Mouse (Mus musculus) CH12F3 (cell line): ENCODE results near the gene Men1.
"Not testable (repeated sequence)": the region's sequence is repeated elsewhere in the genome, so short reads cannot be mapped to it uniquely, and the experiment has no call there.

Source experiments
- in situ Hi-C: fragments of 300-500 bp; cut with MboI; formaldehyde crosslinking; loops from 2 replicates; pipeline ENCODE4 v1.14.3; 2020; ENCODE audit warnings: low sequenced_read_pairs

The Men1 gene

DNA sequence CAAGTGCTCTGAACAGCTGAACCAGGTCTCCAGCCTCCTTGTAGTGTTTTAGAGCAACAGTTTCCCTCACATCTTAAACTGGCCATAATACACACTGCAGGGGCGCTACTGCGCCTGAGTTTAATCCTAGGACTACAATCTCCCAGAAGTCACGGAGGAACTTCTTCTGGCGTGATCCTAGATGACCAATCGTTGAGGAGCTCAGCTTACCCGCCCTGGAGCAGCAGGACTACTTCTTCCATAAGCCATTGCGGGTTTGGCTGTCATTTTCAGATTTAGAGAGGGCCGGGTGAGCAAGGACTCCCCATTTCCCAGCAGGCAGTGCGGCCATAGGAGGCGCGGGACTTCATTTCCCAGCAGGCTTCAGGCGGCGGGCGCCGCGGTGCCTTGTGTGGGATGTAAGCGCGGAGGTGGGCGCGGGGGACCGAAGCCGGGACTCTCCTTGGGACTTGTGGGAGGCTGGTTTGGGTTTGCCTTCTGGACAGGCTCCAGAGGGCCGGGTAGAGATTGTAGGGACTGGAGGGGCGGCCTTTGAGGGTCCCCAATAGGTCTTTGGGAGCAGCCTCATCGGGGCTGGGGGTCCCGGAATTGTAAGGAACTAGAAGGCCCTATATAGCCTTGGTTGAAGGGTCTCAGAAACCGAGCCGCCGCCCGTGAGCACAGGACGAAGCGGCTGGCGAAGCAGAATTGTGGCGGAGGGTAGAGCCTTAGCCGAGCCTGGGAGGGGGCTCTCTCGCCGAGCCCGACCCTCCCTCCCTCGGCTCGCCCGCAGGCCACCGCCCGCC is at the start of gene Men1:
Gene Men1, plus strand, starts transcription at position 307 of the 785 bp plus-strand sequence.
- in situ Hi-C loops, result no loop called here

DNA sequence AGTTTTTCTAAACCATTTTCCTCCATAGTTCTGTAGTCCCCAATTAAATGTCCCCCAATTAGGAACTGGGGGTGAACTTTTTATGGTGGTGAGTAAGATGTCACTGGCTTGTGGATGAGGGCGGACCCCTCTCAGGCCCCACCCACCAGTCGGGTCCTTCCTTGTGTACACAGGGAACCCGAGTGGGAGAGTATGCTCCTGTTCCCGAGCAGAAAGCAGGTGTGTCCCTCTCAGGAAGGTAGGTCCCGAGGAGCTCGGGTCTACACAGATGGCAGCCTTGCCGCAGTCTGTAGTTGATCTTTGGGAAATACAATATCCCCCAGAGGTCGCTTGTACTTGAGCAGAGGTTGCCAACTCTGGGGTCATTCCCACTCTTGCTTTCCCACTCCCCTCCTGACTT is 49.6 kb upstream of the Men1 start:
- in situ Hi-C loops, result no loop called here

DNA sequence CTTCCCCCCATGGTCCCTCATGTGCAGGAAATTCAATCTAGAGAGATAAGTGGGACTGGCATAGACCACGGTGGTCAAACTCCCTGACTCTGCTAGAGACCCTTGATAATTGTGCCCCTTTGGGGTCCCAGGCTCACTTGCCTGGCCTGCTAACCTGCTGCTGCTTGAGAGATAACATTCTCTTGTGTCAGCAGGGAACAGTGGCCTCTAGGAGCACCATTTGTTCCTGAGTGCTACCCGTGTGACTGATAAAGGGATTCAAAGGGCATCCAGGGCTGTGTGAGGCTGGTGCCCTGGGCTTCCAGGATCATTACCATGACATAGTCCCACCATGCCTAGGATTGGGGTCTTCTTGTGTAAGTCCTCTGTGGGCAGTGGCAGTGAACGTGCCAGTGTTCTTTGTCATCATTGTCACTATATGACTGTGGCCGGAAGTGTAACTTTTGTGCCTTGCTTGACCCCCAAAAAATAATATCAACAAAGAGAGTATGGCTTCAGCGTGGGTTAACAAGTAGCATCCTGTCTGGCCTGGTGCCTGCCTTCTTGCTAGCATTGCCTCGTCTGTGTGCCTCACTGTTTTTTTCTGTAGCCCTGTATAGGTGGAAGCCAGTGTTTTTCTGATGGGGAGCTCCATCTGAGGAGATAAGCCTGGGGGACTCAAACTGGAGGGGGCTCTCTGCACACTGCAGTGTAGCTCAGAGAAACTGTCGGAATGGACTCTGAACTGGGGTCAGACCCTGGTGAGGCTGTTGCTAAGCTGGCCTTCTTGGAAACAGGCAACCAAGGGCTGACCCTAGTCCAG is 48.9 kb upstream of the Men1 start:
- in situ Hi-C loops, result no loop called here

DNA sequence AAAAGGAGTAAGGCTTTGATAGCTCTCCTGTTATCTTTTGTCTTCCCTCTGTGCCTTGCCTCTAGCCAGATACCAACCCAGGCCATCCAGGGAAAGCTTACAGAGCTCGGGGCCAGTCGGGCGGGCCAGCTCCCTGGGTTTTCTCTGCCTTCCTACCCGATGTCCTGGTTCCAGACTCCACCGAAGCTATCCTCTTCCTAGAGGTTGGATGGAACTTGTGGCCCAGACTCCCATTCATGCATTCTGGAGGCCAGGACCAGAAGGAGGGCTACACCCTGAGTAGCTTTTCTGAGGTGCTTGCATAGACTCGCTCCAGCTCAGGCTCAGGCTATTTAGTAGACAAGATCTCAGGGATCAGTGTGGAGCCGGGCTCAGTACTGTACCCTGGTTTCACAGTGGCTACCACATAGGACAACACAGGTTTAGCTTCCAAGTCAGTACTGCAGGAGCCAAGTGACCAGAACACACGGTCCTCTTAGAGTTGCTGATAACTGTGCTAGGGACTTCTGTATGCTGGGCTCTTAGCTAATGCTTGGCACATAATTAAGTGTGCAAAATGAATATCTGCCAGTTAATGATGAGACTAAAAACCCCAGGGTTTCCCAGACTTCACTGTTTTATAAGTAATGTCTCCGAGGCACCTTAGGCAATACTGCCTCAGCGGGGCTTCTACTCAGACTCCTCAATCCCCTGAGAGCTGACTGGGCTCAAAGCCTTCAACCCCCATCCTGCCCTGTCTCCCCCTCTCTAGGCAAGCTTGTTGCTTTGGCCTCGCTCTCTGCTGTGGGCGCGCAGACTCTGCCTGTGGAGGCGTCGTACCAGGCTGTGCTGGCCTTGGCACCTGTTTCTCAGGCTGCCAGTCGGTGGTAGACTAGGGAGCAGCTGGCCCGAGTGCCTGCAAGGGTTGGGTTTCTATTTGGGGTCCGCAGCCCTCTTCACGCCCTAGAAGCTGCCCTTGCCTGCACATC is 48.1 kb upstream of the Men1 start:
- in situ Hi-C loops, result no loop called here

DNA sequence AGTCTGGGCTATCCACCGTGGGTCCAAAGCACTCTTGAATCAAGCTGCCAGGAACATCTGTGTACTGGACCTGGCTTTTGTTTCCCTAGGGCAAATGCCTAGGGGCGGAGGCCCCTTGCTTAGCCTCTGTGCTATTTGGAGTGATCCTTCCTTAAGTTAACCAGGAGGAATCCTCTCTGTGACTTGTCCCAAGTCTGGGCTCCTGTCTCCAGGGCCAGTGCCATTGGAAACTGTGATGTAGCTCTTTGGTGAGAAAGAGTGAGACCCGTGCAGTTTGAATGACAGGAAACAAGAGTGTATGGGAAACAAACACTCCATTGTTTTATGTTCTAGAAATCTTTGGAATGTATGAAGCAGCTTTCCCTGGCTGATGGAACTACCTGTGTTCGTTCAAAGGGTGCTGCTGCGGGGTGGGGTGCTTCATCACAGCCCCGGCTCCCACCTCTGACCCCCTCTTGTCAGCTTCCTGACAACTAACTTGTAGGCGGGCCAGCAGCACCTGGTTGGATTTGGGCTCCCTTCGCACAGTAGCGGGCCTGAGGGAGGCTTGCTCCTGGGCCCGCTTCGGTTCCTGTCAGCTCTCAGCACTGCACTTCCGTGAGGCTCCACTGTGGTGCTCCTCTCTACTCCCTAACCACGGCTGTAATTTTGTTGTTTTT is 46.4 kb upstream of the Men1 start:
- in situ Hi-C loops, result no loop called here

DNA sequence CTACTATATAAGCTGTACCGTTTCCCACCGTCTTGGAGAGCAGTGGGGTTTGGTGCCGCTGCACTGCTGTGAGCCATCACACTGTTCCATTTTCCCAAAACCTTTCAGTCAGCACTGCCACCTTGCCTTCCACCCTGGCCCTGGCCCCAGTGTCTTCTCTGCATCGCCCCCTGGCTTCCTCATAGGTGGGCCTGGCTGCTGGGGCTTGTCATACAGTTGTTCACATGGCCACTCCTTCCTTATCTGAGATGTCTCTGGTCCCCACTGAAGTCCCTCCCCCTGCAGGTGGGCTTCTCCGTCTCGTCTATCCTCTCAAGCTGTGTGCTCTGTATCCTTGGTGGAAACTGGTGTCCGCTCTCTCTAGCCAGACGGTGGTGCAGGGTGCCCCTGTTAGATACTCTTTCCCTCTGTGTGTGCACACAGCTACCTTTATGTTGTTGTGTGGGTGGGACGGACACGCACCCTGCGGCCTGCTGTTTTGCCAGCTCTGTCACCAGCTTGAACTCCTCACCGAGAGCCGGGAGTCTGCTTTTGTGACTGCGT is 45.0 kb upstream of the Men1 start:
- in situ Hi-C loops, result no loop called here

DNA sequence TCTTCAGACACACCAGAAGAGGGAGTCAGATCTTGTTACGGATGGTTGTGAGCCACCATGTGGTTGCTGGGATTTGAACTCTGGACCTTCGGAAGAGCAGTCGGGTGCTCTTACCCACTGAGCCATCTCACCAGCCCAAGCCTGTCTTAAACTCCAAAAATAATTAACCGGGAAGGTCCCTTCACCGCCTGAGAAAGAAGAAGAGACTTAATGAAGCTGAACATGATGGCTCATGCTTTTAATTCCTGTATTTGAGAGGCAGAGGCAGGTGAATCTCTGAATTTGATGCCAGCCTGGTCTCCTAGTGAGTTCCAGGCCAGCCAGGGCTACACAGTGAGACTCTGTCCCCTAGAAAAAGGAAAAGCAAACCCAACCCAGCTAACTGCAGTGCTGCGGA is 44.1 kb upstream of the Men1 start:
- in situ Hi-C loops, result not testable (repeated sequence)

DNA sequence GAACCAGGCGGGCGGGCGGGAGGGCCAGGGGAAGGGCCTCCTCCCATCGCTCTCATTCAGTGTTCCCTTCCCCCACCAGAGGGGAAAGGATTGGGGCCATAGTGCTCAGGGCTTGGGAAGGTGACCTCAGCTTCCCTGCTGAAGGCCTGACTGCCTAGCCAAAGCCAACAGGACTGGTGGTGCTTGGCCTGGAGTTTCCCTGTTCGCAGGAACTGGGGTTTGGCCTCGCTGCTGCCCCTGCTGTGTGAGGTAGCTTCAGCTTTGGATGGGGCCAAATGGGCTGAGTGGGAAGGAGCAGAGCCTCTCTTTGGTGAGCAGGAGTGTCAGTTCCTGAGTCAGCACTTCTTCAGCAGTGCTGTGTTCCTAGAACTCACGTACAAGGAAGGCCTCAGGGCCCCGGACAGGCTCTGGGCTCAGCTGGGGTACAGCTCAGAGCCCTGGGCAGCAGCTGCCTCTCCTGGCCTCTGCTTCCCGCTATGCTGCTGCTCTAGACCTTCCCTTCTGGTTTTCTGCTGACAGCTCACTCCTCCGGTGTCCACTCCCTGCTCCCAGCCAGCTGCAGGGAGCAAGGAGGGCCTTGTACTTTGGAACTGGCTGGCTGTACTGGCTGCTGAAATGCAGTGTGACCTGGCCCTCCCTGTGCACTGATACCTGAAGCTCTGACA is 43.5 kb upstream of the Men1 start:
- in situ Hi-C loops, result no loop called here

DNA sequence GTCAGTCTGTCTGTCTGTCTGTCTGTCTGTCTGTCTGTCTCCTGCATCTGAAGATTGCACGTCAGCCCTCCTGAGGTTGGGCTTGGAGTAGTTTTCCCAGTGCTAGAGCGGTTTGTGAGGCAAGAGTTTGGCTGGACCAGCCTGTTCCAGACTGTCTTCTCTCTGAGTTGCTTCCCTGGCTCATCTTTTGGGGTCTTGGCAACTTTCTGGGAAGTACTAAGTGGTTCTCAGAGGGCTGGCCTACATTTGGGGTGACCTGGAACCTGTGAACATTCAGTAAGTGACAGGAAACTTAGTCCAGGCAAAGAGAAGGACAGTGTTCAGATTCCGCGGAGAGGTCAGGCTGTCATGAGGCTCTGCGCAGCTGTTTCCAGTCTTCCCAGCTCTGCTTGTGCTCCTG is 42.5 kb upstream of the Men1 start:
- in situ Hi-C loops, result no loop called here

DNA sequence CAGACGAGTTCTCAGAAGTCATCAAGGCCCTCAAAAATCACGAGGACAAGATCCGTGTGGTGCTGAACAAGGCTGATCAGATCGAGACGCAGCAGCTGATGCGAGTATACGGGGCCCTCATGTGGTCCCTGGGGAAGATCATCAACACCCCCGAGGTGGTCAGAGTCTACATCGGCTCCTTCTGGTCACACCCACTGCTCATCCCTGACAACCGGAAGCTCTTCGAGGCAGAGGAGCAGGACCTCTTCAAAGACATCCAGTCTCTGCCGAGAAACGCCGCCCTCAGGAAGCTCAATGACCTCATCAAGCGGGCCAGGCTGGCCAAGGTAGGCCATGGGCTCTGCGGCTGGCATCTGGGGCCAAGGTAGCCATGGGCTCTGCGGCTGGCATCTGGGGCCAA is 40.5 kb upstream of the Men1 start:
- in situ Hi-C loops, result no loop called here

DNA sequence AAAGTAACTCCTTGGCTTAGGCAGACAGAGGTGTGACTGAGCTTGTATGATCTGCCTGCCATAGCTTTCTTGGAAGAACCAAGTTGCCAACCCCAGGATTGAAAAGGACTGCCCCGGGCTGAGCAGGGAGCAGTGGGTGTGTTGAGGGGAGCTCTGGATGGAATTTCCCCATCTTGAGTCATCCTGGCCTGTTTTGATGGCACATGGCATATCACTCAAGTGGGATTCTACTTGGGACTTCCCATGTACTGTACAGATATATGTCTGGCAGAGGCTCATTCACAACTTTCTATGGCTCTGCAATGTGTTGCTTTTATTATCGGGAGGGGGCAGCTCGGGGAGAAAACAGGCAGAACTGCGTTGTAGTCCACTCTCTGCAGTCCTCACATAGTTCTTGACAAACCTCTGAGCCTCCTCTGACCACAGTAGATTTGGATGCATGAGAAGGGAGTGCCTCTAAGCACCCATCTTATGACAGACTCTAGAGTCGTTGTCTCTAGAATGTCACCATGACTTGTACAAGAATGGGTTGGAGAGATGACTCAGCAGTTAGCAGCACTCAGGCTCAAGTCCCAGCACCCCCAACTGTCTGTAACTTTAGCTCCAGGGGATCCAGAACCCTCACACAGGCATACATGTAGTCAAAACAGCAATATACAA is 38.1 kb upstream of the Men1 start:
- in situ Hi-C loops, result no loop called here

DNA sequence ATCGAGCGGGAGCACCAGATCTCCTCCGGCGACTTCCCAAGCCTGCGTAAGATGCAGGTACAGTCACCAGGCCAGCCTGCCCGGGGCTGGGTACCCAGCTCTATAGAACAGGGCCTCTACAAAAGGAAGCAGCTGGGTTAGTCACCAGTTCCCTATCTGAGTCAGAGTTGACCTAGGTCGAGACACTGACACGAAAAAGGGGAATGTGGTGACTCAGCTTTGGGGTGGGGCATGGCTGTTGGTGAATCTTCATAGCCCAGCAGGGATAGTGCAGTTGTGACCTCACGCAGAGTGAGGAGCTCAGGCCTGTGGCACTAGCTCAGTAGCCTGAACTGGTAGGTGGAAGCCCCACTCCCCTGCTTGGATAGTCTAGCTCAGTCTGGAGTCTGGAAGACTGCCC is 37.1 kb upstream of the Men1 start:
- in situ Hi-C loops, result no loop called here

DNA sequence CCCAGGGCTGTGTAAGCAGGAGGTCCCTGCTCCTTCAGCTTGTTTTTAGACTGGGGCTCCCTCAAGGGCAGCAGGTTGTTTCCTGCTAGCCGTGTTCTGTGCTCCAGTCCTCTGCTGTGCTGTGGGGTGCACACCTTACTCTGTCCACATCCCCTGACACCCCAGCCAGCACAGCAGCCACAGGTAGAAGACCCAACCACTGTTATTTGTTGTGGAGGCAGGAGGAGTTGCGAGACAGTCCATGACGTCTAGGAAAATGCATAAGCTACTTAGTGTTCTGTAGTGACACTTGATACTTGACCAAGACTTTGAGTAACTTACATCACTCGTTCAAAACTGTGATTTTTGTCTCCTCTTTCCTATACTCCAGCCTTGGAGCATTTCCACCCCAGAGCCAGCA is 35.8 kb upstream of the Men1 start:
- in situ Hi-C loops, result no loop called here

DNA sequence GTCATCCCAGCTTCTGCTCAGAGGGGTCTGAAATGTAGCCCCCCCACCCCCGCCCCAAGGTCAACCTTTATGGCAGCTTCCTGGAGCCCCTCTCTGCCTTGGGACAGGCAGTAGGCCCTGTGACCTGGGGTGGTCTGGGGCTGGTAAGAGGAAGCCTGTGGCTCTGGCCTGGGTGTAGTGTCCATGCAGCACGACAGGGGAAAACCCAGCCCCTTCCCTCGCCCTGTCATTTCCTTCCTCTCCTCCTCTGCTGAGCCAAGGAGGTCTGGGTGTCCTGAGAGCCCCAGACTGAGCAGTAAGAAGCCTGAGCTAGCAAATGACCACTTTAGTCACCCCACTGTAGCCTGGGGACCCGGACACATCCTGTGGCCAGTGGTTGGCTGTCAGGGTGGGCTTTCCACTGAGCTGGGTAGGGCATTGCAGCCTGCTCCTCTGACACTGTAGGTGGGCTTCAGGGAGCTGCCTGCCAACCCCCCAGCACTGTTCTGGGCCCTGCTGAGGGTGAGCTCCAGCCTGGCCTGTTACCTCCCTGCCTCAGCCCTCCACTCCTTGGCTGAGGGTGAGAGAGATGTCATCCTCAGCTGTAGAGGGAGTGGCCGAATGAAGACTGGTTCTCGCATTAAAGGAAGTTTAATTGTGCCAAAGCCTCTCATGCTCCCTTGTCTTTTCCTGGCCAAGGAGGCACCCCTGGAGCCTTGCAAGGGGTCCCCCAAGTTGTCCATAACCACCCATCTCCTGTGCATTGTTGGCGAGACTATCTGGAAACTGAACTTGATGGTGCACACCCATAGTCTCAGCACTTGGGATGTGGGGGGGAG is 35.1 kb upstream of the Men1 start:
- in situ Hi-C loops, result no loop called here

DNA sequence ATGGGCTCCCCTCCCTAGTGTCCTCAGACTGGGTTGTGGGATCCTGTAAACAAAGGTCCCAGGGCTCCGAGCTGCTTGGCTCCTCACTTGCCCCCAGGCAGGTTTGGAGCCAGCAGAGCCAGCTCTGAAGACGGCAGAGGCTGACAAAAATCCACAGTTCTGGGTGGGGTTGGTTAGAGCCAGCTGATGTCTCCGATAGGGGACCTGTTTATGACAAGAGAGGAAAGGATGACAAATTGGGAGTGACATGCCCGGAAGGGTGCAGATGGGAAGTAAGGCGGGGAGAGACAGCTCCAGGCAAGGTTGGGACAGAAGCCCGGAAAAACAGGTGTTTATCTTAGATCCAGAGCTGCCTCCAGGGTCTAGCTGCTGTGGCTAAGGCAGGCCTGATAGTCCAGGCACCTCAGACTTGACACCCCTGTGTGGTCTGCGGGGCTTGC is 34.4 kb upstream of the Men1 start:
- in situ Hi-C loops, result no loop called here

DNA sequence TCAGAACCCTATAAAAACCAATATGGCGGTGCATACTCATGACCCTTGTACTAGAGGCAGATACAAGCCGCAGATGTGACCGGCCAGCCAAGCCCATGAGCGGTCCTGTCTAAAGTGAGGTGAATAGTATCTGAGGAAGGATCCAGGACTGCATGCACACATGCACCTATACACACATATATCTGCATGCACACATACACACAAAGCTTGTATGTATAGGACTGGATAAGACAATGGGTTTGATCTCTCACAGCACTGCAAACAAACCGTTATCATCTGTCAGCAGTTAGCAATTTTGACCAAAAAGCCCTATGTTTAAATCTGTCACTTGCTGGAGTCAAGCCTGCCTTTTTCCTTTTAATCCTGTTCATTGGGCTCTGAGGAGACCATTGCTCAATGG is 32.7 kb upstream of the Men1 start:
- in situ Hi-C loops, result no loop called here

DNA sequence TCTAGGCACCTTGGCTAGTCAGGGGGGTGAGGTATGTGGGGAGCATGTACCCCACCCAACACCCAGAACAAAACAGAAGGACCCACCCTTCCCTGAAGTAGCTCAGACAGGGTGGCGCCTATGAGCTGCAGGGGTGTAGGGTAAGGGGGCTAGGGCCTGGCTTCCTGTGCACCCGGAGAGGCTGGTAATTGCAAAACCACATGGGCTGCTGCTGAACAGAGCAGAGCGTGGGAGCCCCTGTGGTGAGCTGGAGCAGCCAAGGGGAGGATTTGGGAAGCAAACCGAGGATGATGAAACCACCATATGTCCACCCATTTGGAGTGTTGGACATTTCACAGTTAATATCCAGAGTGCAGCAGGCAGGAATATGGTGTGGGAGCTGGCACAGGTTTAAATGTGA is 32.3 kb upstream of the Men1 start:
- in situ Hi-C loops, result no loop called here

DNA sequence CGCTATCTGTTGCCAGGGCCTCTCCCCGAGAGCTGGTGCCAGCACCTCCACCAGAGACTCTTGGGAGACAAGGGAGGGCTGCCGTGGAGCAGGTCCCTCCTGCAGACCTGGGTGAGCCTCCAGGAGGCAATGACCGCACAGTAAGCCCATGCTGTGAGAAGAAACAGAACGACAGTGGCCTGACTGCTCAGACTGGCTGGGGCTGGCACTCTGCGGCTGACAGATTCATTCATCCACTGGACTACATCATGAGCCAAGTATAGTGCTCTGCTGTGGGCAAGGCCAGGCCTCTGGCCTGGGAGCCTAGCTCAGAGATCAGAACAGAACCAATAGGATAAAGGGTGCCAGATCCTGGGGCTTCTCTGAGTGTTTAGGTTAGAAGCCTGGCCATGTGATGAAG is 30.9 kb upstream of the Men1 start:
- in situ Hi-C loops, result no loop called here
